ENCODE assay signal across 35 mouse cellular contexts in genomic region chr1:193373906-193374413, GRCm38 (mm10). TPM values are rescaled to one million over a fixed set of nuclear protein-coding genes. Genes with fewer than 3 reads are reported as not detected.
"Had no signal": no experiment of that assay in that cellular context is flagged by ENCODE, and none has a peak within 500 bp of the region (broad histone marks: within the 10 kb centered on the region; RNA-seq: fewer than 3 reads in every experiment).

No protein-coding gene starts in this region.

- H3K9me3 ChIP-seq: heart, embryonic 10.5 days; heart, embryonic 12.5 days; heart, embryonic 13.5 days; heart, embryonic 15.5 days; hindbrain, embryonic 10.5 days; hindbrain, embryonic 12.5 days; hindbrain, embryonic 13.5 days; hindbrain, embryonic 15.5 days; intestine, embryonic 15.5 days; kidney, embryonic 15.5 days had no signal

- H3K4me3 ChIP-seq: heart, embryonic 10.5 days; heart, embryonic 12.5 days; heart, embryonic 13.5 days; heart, embryonic 15.5 days; hindbrain, embryonic 10.5 days; hindbrain, embryonic 12.5 days; hindbrain, embryonic 13.5 days; hindbrain, embryonic 15.5 days; intestine, embryonic 15.5 days; kidney, embryonic 15.5 days; layer of hippocampus, adult 2 months; left cerebral cortex, adult 2 months had no signal

- H3K4me1 ChIP-seq: intestine, embryonic 15.5 days had no signal

- H3K4me2 ChIP-seq: heart, embryonic 11.5 days; heart, embryonic 12.5 days; heart, embryonic 13.5 days; heart, embryonic 15.5 days; hindbrain, embryonic 12.5 days; hindbrain, embryonic 13.5 days; hindbrain, embryonic 14.5 days; hindbrain, embryonic 15.5 days; intestine, embryonic 15.5 days; kidney, embryonic 15.5 days had no signal

- H3K27me3 ChIP-seq: heart, embryonic 12.5 days; heart, embryonic 13.5 days; heart, embryonic 15.5 days; hindbrain, embryonic 12.5 days; hindbrain, embryonic 13.5 days; hindbrain, embryonic 15.5 days; intestine, embryonic 15.5 days; kidney, embryonic 15.5 days had no signal

- DNase-seq: heart, postnatal 10 days; heart, postnatal 36 days; heart, postnatal 4 days; kidney, adult 11 months; kidney, adult 18-20 months; kidney, adult 2 months; kidney, adult 8-10 months; kidney, adult 9 months; kidney, postnatal 10 days; kidney, postnatal 14 days; kidney, postnatal 25 days; kidney, postnatal 36 days; kidney, postnatal 4 days; layer of hippocampus, adult 9-11 months; layer of hippocampus, postnatal 36 days had no signal

- ATAC-seq: hindbrain, postnatal 0 days; inflammation-experienced regulatory T-cells, adult 6 months; intestine, embryonic 15.5 days; intestine, embryonic 16.5 days; intestine, postnatal 0 days had no signal

- H3K36me3 ChIP-seq: heart, embryonic 10.5 days; heart, embryonic 12.5 days; heart, embryonic 13.5 days; heart, embryonic 15.5 days; hindbrain, embryonic 10.5 days; hindbrain, embryonic 12.5 days; hindbrain, embryonic 13.5 days; hindbrain, embryonic 15.5 days; intestine, embryonic 15.5 days; kidney, embryonic 15.5 days had no signal

- H3K9ac ChIP-seq: heart, embryonic 12.5 days; heart, embryonic 13.5 days; heart, embryonic 15.5 days; hindbrain, embryonic 12.5 days; hindbrain, embryonic 13.5 days; hindbrain, embryonic 14.5 days; hindbrain, embryonic 15.5 days; intestine, embryonic 15.5 days; kidney, embryonic 15.5 days had no signal

- H3K27ac ChIP-seq: heart, embryonic 10.5 days; heart, embryonic 13.5 days; heart, embryonic 15.5 days; hindbrain, embryonic 10.5 days; hindbrain, embryonic 12.5 days; hindbrain, embryonic 13.5 days; hindbrain, embryonic 14.5 days; hindbrain, embryonic 15.5 days; hindbrain, postnatal 0 days; intestine, embryonic 15.5 days; kidney, embryonic 15.5 days; kidney, postnatal 0 days; layer of hippocampus, adult 2 months; left cerebral cortex, adult 2 months had no signal

RNA-seq across cellular contexts. Expression of gene Camk1g, which starts 3.9 kb away (rescaled TPM):
- total RNA-seq: hematopoietic stem cell, adult 5-6 weeks had no signal
- polyA plus RNA-seq: inflammation-experienced regulatory T-cells, adult 6 months had no signal
